Mouse (Mus musculus) midbrain, embryonic 16.5 days (tissue): ENCODE results near the gene Wnt1. TPM values are rescaled to one million over a fixed set of nuclear protein-coding genes. Genes with fewer than 3 reads are reported as not detected.

ENCODE experiments used
- ATAC-seq: fragments of 200-750 bp; cut with Nextera tagmentation; 2 replicates; pipeline ENCODE4 v1.8.0; 2017; ENCODE audit warnings: moderate TSS enrichment
- H3K27ac ChIP-seq: fragments of 300-500 bp; sonication (generic); 2 replicates; pipeline ENCODE4 v1.5.1; 2014; ENCODE audit warnings: mild to moderate bottlenecking, low read length, mixed read lengths
- H3K27me3 ChIP-seq: fragments of 300-500 bp; sonication (generic); 2 replicates; pipeline ENCODE4 v1.6.1; 2014; ENCODE audit warnings: low read depth, low read length, mixed read lengths; ENCODE audit not compliant: control insufficient read depth, insufficient read depth
- H3K36me3 ChIP-seq: fragments of 300-500 bp; sonication (generic); 2 replicates; pipeline ENCODE4 v1.6.1; 2014; ENCODE audit warnings: mild to moderate bottlenecking, low read length, moderate library complexity, mixed read lengths; ENCODE audit not compliant: control insufficient read depth, insufficient read depth
- H3K4me1 ChIP-seq: fragments of 300-500 bp; sonication (generic); 2 replicates; pipeline ENCODE4 v1.6.1; 2014; ENCODE audit warnings: mild to moderate bottlenecking, low read length, mixed read lengths; ENCODE audit not compliant: control insufficient read depth, insufficient read depth
- H3K4me2 ChIP-seq: fragments of 300-500 bp; sonication (generic); 2 replicates; pipeline ENCODE4 v1.6.1; 2014; ENCODE audit warnings: mild to moderate bottlenecking, low read length, mixed read lengths
- H3K4me3 ChIP-seq: fragments of 300-500 bp; sonication (generic); 2 replicates; pipeline ENCODE4 v1.5.1; 2014; ENCODE audit warnings: low read depth, mild to moderate bottlenecking, low read length, moderate library complexity, mixed read lengths
- H3K9ac ChIP-seq: fragments of 300-500 bp; sonication (generic); 2 replicates; pipeline ENCODE4 v1.6.1; 2014; ENCODE audit warnings: low read depth, low read length, mixed read lengths
- H3K9me3 ChIP-seq: fragments of 300-500 bp; sonication (generic); replicated peaks from 2 replicates; pipeline ENCODE4 v1.6.1; 2014; ENCODE audit warnings: mild to moderate bottlenecking, low read length, mixed read lengths; ENCODE audit not compliant: control insufficient read depth, poor library complexity, severe bottlenecking
- WGBS: fragments of 180-500 bp; shearing (Covaris S2); extraction: QIAGEN DNeasy Blood & Tissue Kit; methylation state at CpG from one replicate; pipeline ENCODE4 v1.1.7; 2014; 5-methylcytosine and 5-hydroxymethylcytosine counted together
- polyA plus RNA-seq: library from polyadenylated mRNA; unstranded; fragments of >200 nt; fragmentation: Nextera tagmentation; extraction: Ambion mirVana; gene quantifications from 2 replicates; pipeline ENCODE4 v1.2.1, GENCODE M21; 2015

Wnt1 gene
- polyA plus RNA-seq, 1 experiment from 2014 or later: 1.3 TPM

- no peak for ATAC-seq
- Histone ChIP-seq H3K27me3 (no peaks in the 10 kb centered on the region), H3K27ac (no peak overlapping the region), H3K9ac (no peak overlapping the region), H3K36me3 (peaks cover 41% of the 10 kb centered on the region), H3K4me3 (no peak overlapping the region), H3K4me1 (peaks cover 16% of the 10 kb centered on the region), H3K9me3 (no peaks in the 10 kb centered on the region), H3K4me2 (no peak overlapping the region)
- WGBS: 88% methylated on average over 11 of the region's 11 CpGs
Measured at GRCm38 (mm10) chr15:98833281-98833680, 43.6 kb downstream of the Wnt1 start.

DNA sequence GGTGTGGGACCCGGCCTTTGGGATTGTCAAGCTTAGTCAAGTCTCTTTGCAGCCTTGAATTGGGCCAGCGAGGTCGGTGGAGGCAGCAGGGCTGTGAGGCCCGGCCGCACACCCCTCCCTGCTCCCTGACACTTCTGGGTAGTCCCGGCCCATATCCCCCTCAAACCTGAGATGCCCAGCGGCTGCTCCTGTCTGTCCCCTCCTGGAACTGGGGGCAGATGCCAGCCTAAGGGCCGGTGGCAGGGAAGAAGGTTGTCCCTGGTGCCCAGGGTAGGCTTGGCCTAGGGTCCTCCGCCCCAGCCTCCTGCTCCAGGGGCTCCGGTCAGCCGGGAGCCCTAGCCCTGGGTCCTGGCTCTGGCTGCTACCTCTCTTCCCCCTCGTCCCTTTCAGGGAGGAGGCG is 44.4 kb downstream of the Wnt1 start:
- WGBS: 85% methylated on average over 13 of the region's 13 CpGs
- Histone ChIP-seq H3K36me3 (peaks cover 43% of the 10 kb centered on the region), H3K27ac (no peak overlapping the region), H3K4me2 (no peak overlapping the region), H3K9ac (no peak overlapping the region), H3K9me3 (no peaks in the 10 kb centered on the region), H3K4me3 (no peak overlapping the region), H3K4me1 (peaks cover 16% of the 10 kb centered on the region), H3K27me3 (no peaks in the 10 kb centered on the region)
- ATAC-seq: no peak

- H3K4me3 ChIP-seq: no peak overlapping the region
- peaks cover 56% of the 10 kb centered on the region for H3K36me3 ChIP-seq
- H3K4me2 ChIP-seq: no peak overlapping the region
- ATAC-seq: no peak
- H3K4me1 ChIP-seq: peaks cover 5% of the 10 kb centered on the region; the same call in 1 of the 2 replicates
- H3K27ac ChIP-seq: no peak overlapping the region
- 93% methylated on average over 14 of the region's 14 CpGs for WGBS
- H3K27me3 ChIP-seq: no peaks in the 10 kb centered on the region
- H3K9me3 ChIP-seq: no peaks in the 10 kb centered on the region
- no peak overlapping the region for H3K9ac ChIP-seq
Measured at GRCm38 (mm10) chr15:98835291-98835690, 45.6 kb downstream of the Wnt1 start.

GRCm38 (mm10) chr15:98837006-98837742 is 47.5 kb downstream of the Wnt1 start:
- no peaks in the 10 kb centered on the region for H3K4me1 ChIP-seq
- 94% methylated on average over 21 of the region's 21 CpGs for WGBS
- no peaks in the 10 kb centered on the region for H3K9me3 ChIP-seq
- peaks cover 68% of the 10 kb centered on the region for H3K36me3 ChIP-seq
- no peak overlapping the region for H3K27ac ChIP-seq
- H3K4me3 ChIP-seq: no peak overlapping the region
- no peaks in the 10 kb centered on the region for H3K27me3 ChIP-seq
- no peak overlapping the region for H3K4me2 ChIP-seq
- no peak for ATAC-seq
- no peak overlapping the region for H3K9ac ChIP-seq

DNA sequence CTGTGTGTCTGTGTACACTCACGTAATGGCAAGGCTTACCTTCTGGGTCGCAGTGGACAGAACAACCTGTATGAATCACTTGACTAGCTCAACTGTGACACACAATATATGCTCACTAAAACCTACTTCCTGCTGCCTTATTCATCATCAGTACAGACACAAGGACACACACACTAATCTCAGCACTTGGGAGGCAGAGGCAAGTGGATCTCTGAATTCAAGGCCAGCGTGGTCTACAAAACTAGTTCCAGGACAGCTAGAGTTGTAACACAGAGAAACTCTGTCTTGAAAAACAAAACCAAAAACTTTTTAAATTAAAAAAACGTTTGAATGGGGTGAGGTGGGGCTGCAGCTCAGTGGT is 48.1 kb downstream of the Wnt1 start:
- Histone ChIP-seq H3K4me2 (no peak overlapping the region), H3K4me1 (no peaks in the 10 kb centered on the region), H3K27me3 (no peaks in the 10 kb centered on the region), H3K9ac (no peak overlapping the region), H3K9me3 (no peaks in the 10 kb centered on the region), H3K4me3 (no peak overlapping the region), H3K36me3 (peaks cover 73% of the 10 kb centered on the region), H3K27ac (no peak overlapping the region)
- WGBS: 75% methylated on average over 4 of the region's 4 CpGs
- no peak for ATAC-seq

DNA sequence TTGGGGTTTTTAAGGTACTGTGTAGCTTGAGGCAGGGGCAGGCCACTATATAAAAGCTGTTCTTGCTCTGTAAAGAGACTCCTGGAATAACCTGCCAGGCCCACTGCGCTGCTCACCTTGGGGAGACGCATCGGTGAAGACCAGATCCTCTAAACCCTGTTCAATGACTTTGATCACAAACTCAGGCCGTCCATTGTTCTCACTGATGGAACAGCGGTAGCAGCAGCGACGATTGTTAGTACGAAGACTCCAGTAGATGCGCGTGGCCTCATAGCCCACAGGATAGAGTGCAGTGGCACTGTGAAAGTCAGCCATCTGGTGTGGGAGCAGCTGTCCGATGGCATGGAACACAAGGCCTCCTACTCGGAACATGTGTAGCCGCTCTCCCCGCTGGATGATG is 49.5 kb downstream of the Wnt1 start:
- Histone ChIP-seq H3K9ac (no peak overlapping the region), H3K27me3 (no peaks in the 10 kb centered on the region), H3K4me1 (no peaks in the 10 kb centered on the region), H3K36me3 (peaks cover 77% of the 10 kb centered on the region), H3K27ac (no peak overlapping the region), H3K9me3 (no peaks in the 10 kb centered on the region), H3K4me3 (no peak overlapping the region), H3K4me2 (no peak overlapping the region)
- no peak for ATAC-seq
- WGBS: 95% methylated on average over 14 of the region's 14 CpGs

DNA sequence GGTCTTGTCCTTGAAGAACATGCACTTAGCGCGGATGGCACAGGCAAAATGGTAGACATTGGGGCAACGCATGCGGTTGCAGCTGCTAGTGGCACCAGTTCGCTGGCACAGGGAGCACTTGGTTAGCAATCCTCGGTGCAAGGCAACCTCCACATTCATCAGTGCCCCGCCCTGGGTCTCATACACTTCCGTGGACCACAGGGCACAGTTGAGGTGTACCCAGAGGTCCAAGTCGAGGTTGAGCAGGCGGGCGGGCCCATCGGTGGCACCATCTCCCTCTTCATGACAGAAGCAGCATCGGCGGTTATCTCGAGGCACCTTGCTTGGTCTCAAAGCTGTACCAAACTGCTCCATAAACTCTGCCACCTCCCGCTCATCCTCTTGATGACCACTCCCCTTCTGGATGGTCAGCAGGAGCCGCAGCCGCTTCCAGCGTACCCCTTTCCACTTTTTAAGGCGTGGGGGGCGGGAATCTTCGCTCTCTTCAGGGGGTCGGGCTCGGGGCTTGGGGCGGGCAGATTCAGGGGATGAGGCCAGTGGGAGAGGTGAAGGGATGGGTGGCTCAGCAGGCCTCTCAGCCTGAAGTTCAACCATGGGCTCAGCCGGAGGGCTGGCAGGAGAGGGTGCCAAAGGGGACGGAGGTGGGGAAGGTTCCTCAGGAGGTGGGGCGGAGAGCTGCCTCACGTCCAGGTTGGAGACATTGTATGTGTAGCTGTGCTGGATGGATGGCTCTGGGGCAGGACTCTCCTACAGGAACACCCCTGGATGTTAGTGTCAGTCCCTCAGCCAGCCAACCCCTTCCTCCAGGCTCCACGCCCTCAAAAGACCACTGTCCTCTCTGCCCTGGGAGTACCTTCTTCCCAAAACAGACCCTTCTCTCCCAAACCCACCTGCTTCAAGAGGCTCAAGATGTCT is 50.3 kb downstream of the Wnt1 start:
- Histone ChIP-seq H3K27ac (no peak overlapping the region), H3K4me3 (no peak overlapping the region), H3K4me1 (no peaks in the 10 kb centered on the region), H3K36me3 (peaks cover 79% of the 10 kb centered on the region), H3K4me2 (no peak overlapping the region), H3K9ac (no peak overlapping the region), H3K27me3 (no peaks in the 10 kb centered on the region), H3K9me3 (no peaks in the 10 kb centered on the region)
- no peak for ATAC-seq
- 95% methylated on average over 30 of the region's 30 CpGs for WGBS
